Mouse (Mus musculus) lung, postnatal 10 days (tissue): ENCODE measurements at regions not wholly inside any gene's neighbourhood (a gene's known extent, or its start where the extent isn't known, plus 50 kb on each side); places are given as distances from the start of the nearest gene placed in this dataset.

Source experiments
- DNase-seq: peaks from one replicate; pipeline ENCODE4 v3.0.0; 2021

DNA sequence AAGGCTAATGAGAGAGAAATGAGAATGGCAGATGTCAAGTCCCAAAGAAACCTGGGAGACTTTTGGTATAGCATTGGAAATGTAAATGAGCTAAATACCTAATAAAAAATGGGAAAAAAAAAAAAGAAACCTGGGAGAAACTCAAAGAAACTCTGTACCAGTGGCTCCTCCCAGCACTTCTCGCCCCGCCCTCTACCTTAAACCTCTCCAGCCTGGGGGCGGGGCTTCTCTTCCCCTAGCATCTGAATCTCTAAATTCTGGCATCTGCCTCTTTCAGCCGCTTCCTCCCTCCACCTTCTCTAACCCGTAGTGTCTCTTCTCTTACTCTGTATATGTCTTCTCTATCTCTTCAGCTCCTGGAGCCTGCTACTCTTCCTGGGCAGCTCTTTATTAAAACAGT lies 53.2 kb downstream of the Gpr6 start:
- no peak for DNase-seq

DNA sequence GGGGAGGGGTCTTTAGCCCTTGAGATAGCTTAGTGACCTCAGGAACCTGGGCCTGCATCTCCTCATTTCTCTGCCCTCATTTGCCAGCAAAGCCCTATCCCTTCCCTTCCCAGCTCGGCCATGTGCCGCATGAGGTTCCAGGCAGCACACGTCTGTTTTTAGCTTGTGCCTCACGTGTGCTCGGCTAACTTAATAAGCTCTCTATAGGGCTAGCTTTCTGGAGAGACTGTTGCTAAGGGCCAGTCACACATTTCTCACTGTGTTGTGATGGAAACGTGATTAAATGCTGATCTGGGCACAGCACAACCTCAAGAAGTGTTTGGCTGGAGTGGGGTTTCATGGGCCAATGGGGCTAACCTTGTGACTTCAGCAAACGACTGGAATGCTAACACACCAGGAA lies 55.5 kb downstream of the Gpr6 start:
- no peak for DNase-seq

DNA sequence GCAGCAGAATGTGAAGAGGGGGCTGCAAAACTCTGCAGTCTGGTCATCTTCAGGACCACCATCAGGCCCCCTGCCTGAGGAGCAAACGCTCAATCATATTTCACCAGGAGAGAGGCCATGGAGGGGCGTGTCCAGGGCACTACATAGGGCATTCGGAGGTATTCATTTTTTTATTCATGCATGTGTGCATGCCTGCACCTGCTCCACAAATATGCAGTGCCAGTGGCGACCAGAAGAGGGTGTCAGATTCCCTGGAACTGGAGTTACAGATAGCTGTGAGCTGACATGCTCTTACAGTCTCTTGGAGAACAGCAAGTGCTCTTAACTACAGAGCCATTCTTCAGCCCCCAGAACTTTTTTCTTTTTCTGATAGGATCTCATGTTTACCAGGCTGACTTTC lies 56.4 kb downstream of the Gpr6 start:
- peak; percentile 55 for DNase-seq

DNA sequence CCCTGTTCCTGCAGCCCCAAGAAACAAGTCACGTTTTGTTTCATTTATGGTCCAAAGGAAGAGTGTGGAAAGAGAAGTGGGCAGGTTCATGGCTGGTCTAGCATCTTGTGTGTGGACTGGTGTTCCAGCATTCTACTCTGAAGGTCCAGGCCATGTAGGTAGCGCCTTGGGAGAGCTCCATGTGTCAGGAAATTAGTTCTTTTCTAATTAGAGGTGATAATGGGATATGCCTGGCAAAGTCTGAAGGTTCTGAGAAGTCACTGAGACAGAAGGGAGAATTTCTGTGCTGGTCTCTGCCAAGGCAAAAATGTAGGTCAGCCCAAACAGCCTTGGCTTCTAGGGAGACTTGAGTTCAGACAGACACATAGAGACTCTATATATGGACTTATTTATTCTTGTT lies 61.5 kb downstream of the Gpr6 start:
- no peak for DNase-seq

DNA sequence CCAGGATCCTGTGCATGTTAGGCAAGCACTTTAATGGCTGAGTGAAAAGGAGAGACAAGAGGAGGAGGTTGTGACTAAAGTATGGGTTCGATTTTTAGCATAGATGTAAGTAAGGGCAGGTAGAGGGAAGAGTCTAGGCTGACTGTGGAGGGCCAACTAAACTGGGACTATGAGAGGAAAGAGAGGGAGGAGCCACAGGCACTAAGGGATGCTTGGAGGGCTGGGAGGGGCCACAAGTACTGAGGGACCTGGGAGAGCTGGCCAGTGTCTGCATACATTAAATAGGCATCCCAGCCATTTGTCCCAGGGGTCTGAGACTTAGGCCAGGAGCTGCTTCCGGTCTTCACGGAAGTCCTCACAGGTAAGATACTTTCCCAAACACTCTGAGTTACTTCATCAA lies 64.2 kb downstream of the Gpr6 start:
- DNase-seq, result no peak

DNA sequence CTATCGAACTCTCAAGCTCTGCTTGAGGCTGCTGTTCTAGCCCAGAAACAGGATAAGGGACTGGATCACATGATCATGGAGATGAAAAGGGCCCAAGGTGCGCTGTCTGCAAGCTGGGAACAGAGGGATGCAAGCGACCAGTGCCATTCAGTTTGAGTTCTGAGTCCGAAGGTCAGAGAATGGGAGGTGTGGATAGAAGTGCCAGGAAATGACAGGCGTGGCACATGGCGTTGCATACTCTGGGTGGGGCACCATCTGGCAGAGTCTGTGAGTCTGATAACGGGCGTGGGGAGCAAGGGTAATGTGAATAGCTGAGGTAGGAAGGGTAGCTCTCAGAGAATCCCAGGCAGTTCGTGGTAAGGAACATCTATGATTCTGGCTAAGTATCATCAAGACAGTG lies 65.5 kb downstream of the Gpr6 start:
- DNase-seq, result no peak

DNA sequence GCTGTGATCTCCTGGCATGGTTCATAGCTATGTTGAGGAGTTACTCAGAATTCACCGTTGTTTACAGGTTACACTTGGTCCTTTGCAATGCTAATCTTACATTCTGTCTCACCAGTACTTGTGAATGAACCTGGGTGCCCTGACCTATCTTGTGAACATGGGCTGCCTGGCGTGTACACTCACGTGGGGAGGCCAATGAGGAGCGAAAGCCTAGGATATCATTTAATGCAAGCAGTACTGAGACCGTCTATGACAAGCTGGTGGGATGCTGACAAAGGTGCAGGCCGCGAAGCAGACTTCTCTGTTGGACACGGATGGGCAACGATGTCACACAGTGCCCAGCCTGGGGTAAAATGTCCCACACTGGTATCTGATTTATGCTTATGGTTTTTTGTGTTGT lies 66.3 kb downstream of the Gpr6 start:
- DNase-seq, result no peak

DNA sequence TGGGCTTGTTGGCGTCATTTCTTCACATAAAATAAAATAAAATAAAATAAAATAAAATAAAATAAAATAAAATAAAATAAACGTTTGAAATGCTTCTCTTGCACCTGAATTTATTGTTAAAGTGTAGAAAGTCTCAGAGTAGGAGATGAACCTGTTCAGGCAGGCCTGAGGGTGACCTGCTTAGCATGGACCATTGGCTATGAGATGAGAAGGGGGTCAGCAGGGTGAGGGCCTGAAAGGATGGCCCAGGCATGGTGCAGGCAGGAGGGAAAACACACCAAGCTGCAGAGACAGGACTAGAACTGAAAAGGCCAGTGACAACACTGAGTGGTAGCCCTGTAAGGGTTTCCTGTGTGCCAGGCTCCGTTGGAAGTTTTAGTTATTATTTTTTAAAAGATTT lies 67.3 kb downstream of the Gpr6 start:
- no peak for DNase-seq

DNA sequence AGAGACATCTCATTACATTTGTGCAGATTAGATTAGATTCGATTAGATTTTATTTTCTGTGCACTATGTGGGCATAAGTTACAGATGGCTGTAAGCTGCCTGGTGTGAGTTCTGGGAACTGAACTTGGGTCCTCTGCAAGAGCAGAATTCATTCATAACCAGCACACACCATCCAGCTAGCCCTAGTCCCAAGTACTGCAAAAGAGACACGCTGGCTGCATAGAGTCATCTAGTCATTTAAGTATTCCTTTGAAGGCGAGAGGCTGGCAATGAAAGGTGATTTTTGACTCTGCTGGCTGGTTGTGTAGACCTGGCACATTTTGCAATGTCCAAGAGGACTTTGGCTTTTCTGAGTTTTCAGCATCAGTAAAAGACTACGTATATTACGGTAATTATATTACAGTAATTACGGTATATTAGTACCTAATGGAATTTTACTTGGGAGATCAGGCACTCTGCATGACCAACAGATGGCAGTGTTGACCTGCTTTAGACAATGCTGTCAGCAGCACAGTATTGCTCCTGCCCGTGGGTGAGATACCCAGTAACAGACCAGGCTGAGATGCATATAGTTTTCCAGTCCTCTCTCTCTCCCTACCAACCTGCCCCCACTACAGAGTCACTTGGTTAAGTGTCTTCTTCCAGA lies 67.9 kb downstream of the Gpr6 start:
- peak; percentile 86 for DNase-seq

DNA sequence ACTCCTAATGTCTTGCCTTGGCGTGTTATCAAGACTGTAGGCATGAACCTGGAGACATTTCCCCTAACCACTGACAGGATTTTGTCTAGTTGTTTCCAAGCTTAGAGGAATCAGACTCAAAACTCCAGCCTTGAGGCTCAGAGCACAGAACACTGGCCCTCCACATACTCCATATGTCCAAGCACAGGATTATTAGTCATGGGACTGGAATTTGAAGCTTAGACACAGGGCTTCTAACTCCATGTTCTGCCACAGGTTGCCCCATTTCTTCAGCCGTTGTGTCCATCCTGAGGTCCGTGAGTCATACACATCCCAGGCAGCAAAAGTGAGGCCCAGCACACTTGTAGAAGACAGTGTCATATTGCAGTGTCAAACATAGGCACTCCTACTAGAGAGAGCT lies 68.9 kb downstream of the Gpr6 start:
- no peak for DNase-seq

DNA sequence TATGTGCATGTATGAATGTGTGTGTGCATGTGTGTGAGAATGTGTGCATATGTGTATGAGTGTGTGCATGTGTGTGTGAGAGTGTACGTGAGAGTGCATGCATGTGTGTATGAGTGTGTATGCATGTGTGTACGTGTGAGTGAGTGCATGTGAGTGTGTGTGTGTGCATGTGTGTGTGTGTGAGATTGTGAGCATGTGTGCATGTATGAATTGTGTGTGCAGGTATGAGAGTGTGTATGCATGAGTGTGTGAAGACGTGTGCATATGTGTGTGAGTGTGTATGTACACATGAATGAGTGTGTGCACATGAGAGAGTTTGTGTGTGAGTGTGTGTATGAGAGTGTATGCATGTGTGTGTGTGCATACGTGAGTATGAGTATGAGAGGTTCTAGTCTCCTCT lies 71.1 kb downstream of the Gpr6 start:
- DNase-seq, result no peak

DNA sequence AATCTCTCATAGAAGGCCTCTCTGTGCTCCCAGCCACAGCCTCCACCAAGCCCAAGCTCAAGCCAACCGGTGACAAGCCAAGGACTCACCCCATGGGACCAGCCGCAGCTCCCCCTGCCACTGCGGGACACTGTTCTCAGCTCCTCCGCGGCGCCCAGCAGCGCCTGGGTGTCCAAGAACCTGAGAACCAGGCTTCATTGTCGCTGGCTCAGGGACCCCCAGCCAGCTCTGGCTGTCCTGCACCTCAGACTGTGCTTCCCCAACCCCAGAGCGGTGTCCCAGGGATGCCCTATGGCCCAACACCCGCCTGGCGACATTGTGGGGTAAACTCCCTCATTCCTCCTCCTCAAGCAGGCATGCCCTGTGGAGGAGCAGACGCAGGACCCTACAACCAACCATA lies 72.6 kb downstream of the Gpr6 start:
- DNase-seq, result no peak

DNA sequence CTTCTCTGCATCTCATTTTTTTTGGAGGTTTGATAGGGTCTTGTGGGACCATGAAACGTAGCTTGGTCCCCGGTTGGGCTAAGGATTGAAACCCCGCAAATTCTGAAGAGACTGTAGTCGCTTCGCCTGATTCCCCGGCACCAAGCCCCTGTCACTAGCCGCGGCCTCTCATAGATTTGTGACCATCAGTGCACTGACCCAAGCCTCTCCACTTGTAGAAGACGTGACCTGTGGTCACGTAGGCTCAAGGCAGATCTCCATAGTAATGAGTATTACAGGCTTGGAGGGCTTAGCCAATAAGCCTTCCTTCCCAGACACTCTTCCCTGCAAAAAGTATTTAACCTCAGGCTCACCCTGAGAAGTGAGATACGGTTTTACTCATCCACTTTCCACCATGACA lies 73.3 kb downstream of the Gpr6 start:
- DNase-seq, result no peak

DNA sequence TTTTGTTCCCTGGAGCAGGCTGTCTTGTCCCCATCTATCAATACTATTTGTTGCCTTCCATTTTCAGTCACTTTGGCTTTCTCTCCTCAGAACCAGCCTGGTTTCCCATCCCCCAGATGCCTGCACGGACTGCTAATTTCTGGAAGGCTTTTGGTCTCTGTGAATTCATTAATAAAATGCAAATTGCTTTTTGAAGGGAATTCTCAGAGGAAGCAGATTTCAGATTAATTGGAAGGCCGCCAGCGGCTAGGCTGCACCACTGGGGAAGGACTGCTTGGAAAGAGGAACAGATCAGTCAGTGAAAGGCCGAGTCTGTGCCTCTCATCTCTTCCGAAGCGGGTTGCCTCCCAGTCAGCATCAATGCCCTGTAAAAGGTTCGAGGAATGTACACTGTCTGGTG lies 73.8 kb downstream of the Gpr6 start:
- DNase-seq, result peak; percentile 27

DNA sequence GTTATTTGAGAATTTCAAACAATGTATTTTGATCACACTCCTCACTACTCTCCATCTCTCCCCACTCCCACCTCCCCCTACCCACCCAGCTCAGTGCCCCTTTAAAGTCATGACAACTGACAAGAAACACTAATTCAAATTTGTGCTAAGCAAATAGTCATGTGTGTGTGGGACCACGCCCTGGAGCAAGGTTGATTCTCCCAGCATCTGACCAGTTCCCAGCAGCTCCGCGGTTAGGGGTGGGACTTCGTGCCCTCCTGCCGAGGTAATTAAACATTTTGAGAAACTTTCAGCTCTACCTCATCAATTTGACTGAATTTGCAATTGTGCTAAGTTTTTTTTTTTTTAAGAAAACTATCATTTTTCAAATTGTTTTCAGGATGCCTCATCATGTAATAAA lies 74.5 kb downstream of the Gpr6 start:
- no peak for DNase-seq
